Mouse (Mus musculus) gastrocnemius, postnatal 25 days (tissue): ENCODE measurements at regions not wholly inside any gene's neighbourhood (a gene's known extent, or its start where the extent isn't known, plus 50 kb on each side); places are given as distances from the start of the nearest gene placed in this dataset.
"Not testable (repeated sequence)": the region's sequence is repeated elsewhere in the genome, so short reads cannot be mapped to it uniquely, and the experiment has no call there.

Source experiments
- DNase-seq: peaks from one replicate; pipeline ENCODE4 v3.0.0; 2022

- DNase-seq, result no peak
Observed at GRCm38 (mm10) chr1:35873038-35873437, 195.2 kb upstream of the Hs6st1 start.

- peak; percentile 48 for DNase-seq
Observed at GRCm38 (mm10) chr1:35875210-35875811, 192.9 kb upstream of the Hs6st1 start.

- DNase-seq, result no peak
Observed at GRCm38 (mm10) chr1:35878426-35878825, 189.8 kb upstream of the Hs6st1 start.

- DNase-seq, result peak; percentile 65
Observed at GRCm38 (mm10) chr1:35879388-35880093, 188.7 kb upstream of the Hs6st1 start.

- DNase-seq, result no peak
Observed at GRCm38 (mm10) chr1:35880562-35881265, 187.5 kb upstream of the Hs6st1 start.

GRCm38 (mm10) chr1:35881521-35881920 is 186.7 kb upstream of the Hs6st1 start:
- no peak for DNase-seq

- DNase-seq, result no peak
Observed at GRCm38 (mm10) chr1:35882101-35882500, 186.1 kb upstream of the Hs6st1 start.

GRCm38 (mm10) chr1:35889731-35890499 is 178.3 kb upstream of the Hs6st1 start:
- no peak for DNase-seq

GRCm38 (mm10) chr1:35890500-35890900 is 177.7 kb upstream of the Hs6st1 start:
- no peak for DNase-seq

- no peak for DNase-seq
Observed at GRCm38 (mm10) chr1:35899536-35899935, 168.7 kb upstream of the Hs6st1 start.

GRCm38 (mm10) chr1:35904001-35904547 is 164.1 kb upstream of the Hs6st1 start:
- no peak for DNase-seq

- no peak for DNase-seq
Observed at GRCm38 (mm10) chr1:35913551-35913950, 154.6 kb upstream of the Hs6st1 start.

GRCm38 (mm10) chr1:35914175-35914574 is 154.0 kb upstream of the Hs6st1 start:
- DNase-seq, result not testable (repeated sequence)

- DNase-seq, result no peak
Observed at GRCm38 (mm10) chr1:35915526-35915925, 152.7 kb upstream of the Hs6st1 start.

- DNase-seq, result no peak
Observed at GRCm38 (mm10) chr1:35919840-35920734, 148.1 kb upstream of the Hs6st1 start.

GRCm38 (mm10) chr1:35924796-35925195 is 143.4 kb upstream of the Hs6st1 start:
- DNase-seq, result no peak

GRCm38 (mm10) chr1:35925301-35925700 is 142.9 kb upstream of the Hs6st1 start:
- no peak for DNase-seq

GRCm38 (mm10) chr1:35926191-35927048 is 141.8 kb upstream of the Hs6st1 start:
- no peak for DNase-seq

- DNase-seq, result no peak
Observed at GRCm38 (mm10) chr1:35927049-35927415, 141.2 kb upstream of the Hs6st1 start.

- no peak for DNase-seq
Observed at GRCm38 (mm10) chr1:35930351-35930750, 137.8 kb upstream of the Hs6st1 start.
